Mouse (Mus musculus): ENCODE results near the gene Gm3173.
"Not testable (repeated sequence)": the region's sequence is repeated elsewhere in the genome, so short reads cannot be mapped to it uniquely, and the experiment has no call there.

DNA sequence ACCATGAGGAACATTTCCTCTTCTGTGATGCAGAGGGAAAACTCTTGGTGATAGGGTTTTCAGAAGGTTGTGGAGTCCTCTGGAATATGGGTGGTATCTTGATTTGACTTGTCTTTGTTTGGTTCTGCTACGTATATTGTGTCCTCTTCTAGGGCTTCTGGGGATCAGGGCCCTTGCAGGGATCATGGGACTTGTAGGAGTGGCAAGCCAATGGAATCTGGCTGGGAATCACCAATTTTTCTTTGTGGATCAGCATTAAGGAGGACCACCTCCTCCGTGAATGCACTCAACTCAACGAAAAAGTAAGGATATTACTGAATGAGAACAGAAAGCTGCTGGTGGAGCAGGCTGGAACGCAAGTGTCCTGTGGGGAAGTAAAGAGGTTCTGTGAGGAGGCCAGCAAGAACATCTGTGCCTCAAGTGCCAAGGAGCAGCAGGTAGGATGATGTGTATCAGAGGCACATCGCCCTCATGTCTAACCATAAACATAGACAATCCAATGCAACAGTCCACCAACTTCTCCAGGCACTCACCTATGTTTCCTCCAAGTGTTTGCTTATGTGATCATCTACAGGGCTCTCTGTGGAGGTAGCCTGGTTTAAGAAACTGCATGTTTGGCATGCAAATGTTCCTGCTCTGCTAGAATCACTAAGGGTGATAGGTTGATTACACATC, 30.5 kb upstream of the Gm3173 start:
- not testable (repeated sequence) for TF ChIP-seq GATA1 (IDR thresholded peaks at IDR 0.05; ENCODE audit: borderline replicate concordance, low read length); CTCF (IDR thresholded peaks at IDR 0.05; ENCODE audit: low read depth, low read length); POLR2AphosphoS5 (IDR thresholded peaks at IDR 0.05; ENCODE audit: insufficient replicate concordance, low read depth, low read length); TAL1 (conservative IDR thresholded peaks at IDR 0.05; ENCODE audit: low read depth, low read length)

Data from G1E (cell line).